Mouse (Mus musculus): ENCODE data around the gene Stxbp1. TPM values are rescaled to one million over a fixed set of nuclear protein-coding genes. Genes with fewer than 3 reads are reported as not detected.
A peak's percentile ranks its signal among the peaks of the same experiment; 100 is the strongest.

Stxbp1 gene
- polyA plus RNA-seq, 1 experiment from 2014 or later, result 2.3 TPM

GRCm38 (mm10) chr2:32741273-32742172 lies 105.5 kb downstream of the Stxbp1 start:
- TF ChIP-seq CTCF (IDR thresholded peaks at IDR 0.05; ENCODE audit: low read depth), result no peak
- peak; percentile 25; the same call in 1 of the 2 replicates for ATAC-seq
- Histone ChIP-seq H3K4me1 (ENCODE audit: insufficient read depth) (0 out of 2 replicates have a peak, but pooled peaks cover 8% of the 10 kb centered on the region), H3K9ac (replicated peaks) (no peak overlapping the region), H3K27me3 (ENCODE audit: insufficient read depth, low read length) (peaks cover 6% of the 10 kb centered on the region; the same call in 1 of the 2 replicates), H3K4me3 (ENCODE audit: low read depth, low read length) (peak overlapping the region; percentile 13; the same call in 1 of the 2 replicates), H3K9me3 (ENCODE audit: low read length) (no peaks in the 10 kb centered on the region), H3K27ac (ENCODE audit: low read depth) (no peak overlapping the region), H3K36me3 (replicated peaks; ENCODE audit: insufficient read depth, low read length) (peaks cover 14% of the 10 kb centered on the region), H3K4me2 (ENCODE audit: low read depth, low read length) (peak overlapping the region; percentile 57)
- WGBS (ENCODE audit: insufficient replicate concordance), result 59% methylated on average over 42 of the region's 58 CpGs
- DNase-seq, result no peak

- 0 out of 2 replicates have a peak, but pooled peaks cover 8% of the 10 kb centered on the region for H3K4me1 ChIP-seq (ENCODE audit: insufficient read depth)
- 45% methylated on average over 11 of the region's 11 CpGs for WGBS (ENCODE audit: insufficient replicate concordance)
- peaks cover 9% of the 10 kb centered on the region for H3K36me3 ChIP-seq (replicated peaks; ENCODE audit: insufficient read depth, low read length)
- H3K4me2 ChIP-seq (ENCODE audit: low read depth, low read length), result peak within 1 kb of the TSS; percentile 57
- TF ChIP-seq EP300 (IDR thresholded peaks at IDR 0.05; ENCODE audit: low read depth) (no peak), CTCF (IDR thresholded peaks at IDR 0.05; ENCODE audit: low read depth) (no peak)
- H3K27me3 ChIP-seq (ENCODE audit: insufficient read depth, low read length), result peaks cover 6% of the 10 kb centered on the region; the same call in 1 of the 2 replicates
- peak within 1 kb of the TSS; percentile 13; the same call in 1 of the 2 replicates for H3K4me3 ChIP-seq (ENCODE audit: low read depth, low read length)
- no peaks in the 10 kb centered on the region for H3K9me3 ChIP-seq (ENCODE audit: low read length)
- H3K9ac ChIP-seq (replicated peaks), result no peak within 1 kb of the TSS
- no peak for DNase-seq
- ATAC-seq, result no peak
- no peak within 1 kb of the TSS for H3K27ac ChIP-seq (ENCODE audit: low read depth)
Observed at GRCm38 (mm10) chr2:32740916-32741272, 106.2 kb downstream of the Stxbp1 start, which contains the start of gene 6330409D20Rik. 6330409D20Rik (minus strand) TSS chr2:32741016.

GRCm38 (mm10) chr2:32739311-32739710 lies 107.7 kb downstream of the Stxbp1 start:
- no peak for DNase-seq
- H3K4me2 ChIP-seq (ENCODE audit: low read depth, low read length), result no peak overlapping the region
- H3K27me3 ChIP-seq (ENCODE audit: insufficient read depth, low read length), result peaks cover 6% of the 10 kb centered on the region; the same call in 1 of the 2 replicates
- WGBS (ENCODE audit: insufficient replicate concordance), result 70% methylated on average over 4 of the region's 4 CpGs
- ATAC-seq, result no peak
- H3K27ac ChIP-seq (ENCODE audit: low read depth), result no peak overlapping the region
- no peaks in the 10 kb centered on the region for H3K9me3 ChIP-seq (ENCODE audit: low read length)
- H3K4me3 ChIP-seq (ENCODE audit: low read depth, low read length), result no peak overlapping the region
- peaks cover 8% of the 10 kb centered on the region for H3K36me3 ChIP-seq (replicated peaks; ENCODE audit: insufficient read depth, low read length)
- no peak for TF ChIP-seq CTCF (IDR thresholded peaks at IDR 0.05; ENCODE audit: low read depth)
- no peak for TF ChIP-seq EP300 (IDR thresholded peaks at IDR 0.05; ENCODE audit: low read depth)
- H3K9ac ChIP-seq (replicated peaks), result no peak overlapping the region
- 0 out of 2 replicates have a peak, but pooled peaks cover 8% of the 10 kb centered on the region for H3K4me1 ChIP-seq (ENCODE audit: insufficient read depth)

Other genes starting within 250 kb of the Stxbp1 start
- gene St6galnac6, start 247.5 kb downstream of the Stxbp1 start, polyA plus RNA-seq (2015; fragmentation: Nextera tagmentation; extraction: Ambion mirVana), result 14.0 and 15.9 TPM in 2 replicates
- 1.3 and 5.9 TPM in 2 replicates for gene Ak1, start 225.5 kb downstream of the Stxbp1 start, polyA plus RNA-seq (2015; fragmentation: Nextera tagmentation; extraction: Ambion mirVana)
- gene Eng, start 200.7 kb downstream of the Stxbp1 start, polyA plus RNA-seq (2015; fragmentation: Nextera tagmentation; extraction: Ambion mirVana), result 29.9 and 30.2 TPM in 2 replicates
- gene Fpgs, start 143.1 kb downstream of the Stxbp1 start, polyA plus RNA-seq (2015; fragmentation: Nextera tagmentation; extraction: Ambion mirVana), result 85.3 and 95.9 TPM in 2 replicates
- 49.5 and 53.7 TPM in 2 replicates for gene Cdk9, start 134.2 kb downstream of the Stxbp1 start, polyA plus RNA-seq (2015; fragmentation: Nextera tagmentation; extraction: Ambion mirVana)
- 7.6 and 8.3 TPM in 2 replicates for gene Sh2d3c, start 126.2 kb downstream of the Stxbp1 start, polyA plus RNA-seq (2015; fragmentation: Nextera tagmentation; extraction: Ambion mirVana)
- gene 6330409D20Rik, start 106.2 kb downstream of the Stxbp1 start, polyA plus RNA-seq (2015; fragmentation: Nextera tagmentation; extraction: Ambion mirVana), result not detected in 2 replicates
- gene Tor2a, start 90.0 kb downstream of the Stxbp1 start, polyA plus RNA-seq (2015; fragmentation: Nextera tagmentation; extraction: Ambion mirVana), result 34.6 and 34.7 TPM in 2 replicates
- gene Ttc16, start 71.6 kb downstream of the Stxbp1 start, polyA plus RNA-seq (2015; fragmentation: Nextera tagmentation; extraction: Ambion mirVana), result 0.08 TPM in 1 of 2 replicates, not detected in the other
- gene Ptrh1, start 71.5 kb downstream of the Stxbp1 start, polyA plus RNA-seq (2015; fragmentation: Nextera tagmentation; extraction: Ambion mirVana), result 1.1 TPM in 2 replicates
- gene Cfap157, start 62.8 kb downstream of the Stxbp1 start, polyA plus RNA-seq (2015; fragmentation: Nextera tagmentation; extraction: Ambion mirVana), result 0.25 TPM in 1 of 2 replicates, not detected in the other
- 5.2 and 5.9 TPM in 2 replicates for gene Fam129b, start 28.9 kb upstream of the Stxbp1 start, polyA plus RNA-seq (2015; fragmentation: Nextera tagmentation; extraction: Ambion mirVana)
- gene Rpl12, start 114.3 kb upstream of the Stxbp1 start, polyA plus RNA-seq (2015; fragmentation: Nextera tagmentation; extraction: Ambion mirVana), result 103 and 104 TPM in 2 replicates
- gene Lrsam1, start 114.4 kb upstream of the Stxbp1 start, polyA plus RNA-seq (2015; fragmentation: Nextera tagmentation; extraction: Ambion mirVana), result 1.3 and 1.6 TPM in 2 replicates
- gene Slc2a8, start 134.8 kb upstream of the Stxbp1 start, polyA plus RNA-seq (2015; fragmentation: Nextera tagmentation; extraction: Ambion mirVana), result 11.7 and 11.8 TPM in 2 replicates

Measured in liver, postnatal 0 days (tissue).